Mouse (Mus musculus): ENCODE measurements around the gene Grip2.
A peak's percentile ranks its signal among the peaks of the same experiment; 100 is the strongest.

Grip2 gene

GRCm38 (mm10) chr6:91827016-91827570 lies at the start of gene Grip2:
Gene Grip2, minus strand, starts transcription at chr6:91827250.
- no peak for DNase-seq (ENCODE audit: low spot score)

GRCm38 (mm10) chr6:91872781-91873180 lies 45.7 kb upstream of the Grip2 start:
- peak; percentile 32 for DNase-seq (ENCODE audit: low spot score)

- no peak for DNase-seq (ENCODE audit: low spot score)
Observed at GRCm38 (mm10) chr6:91868091-91868490, 41.0 kb upstream of the Grip2 start.

GRCm38 (mm10) chr6:91865601-91866000 lies 38.6 kb upstream of the Grip2 start:
- no peak for DNase-seq (ENCODE audit: low spot score)

GRCm38 (mm10) chr6:91864595-91864994 lies 37.5 kb upstream of the Grip2 start:
- no peak for DNase-seq (ENCODE audit: low spot score)

- DNase-seq (ENCODE audit: low spot score) = no peak
Observed at GRCm38 (mm10) chr6:91862848-91863247, 35.8 kb upstream of the Grip2 start.

- no peak for DNase-seq (ENCODE audit: low spot score)
Observed at GRCm38 (mm10) chr6:91858339-91858738, 31.3 kb upstream of the Grip2 start.

- DNase-seq (ENCODE audit: low spot score) = peak; percentile 54
Observed at GRCm38 (mm10) chr6:91852550-91852949, 25.5 kb upstream of the Grip2 start.

- DNase-seq (ENCODE audit: low spot score) = no peak
Observed at GRCm38 (mm10) chr6:91843628-91844153, 16.6 kb upstream of the Grip2 start.

- DNase-seq (ENCODE audit: low spot score) = no peak
Observed at GRCm38 (mm10) chr6:91842897-91843627, 16.0 kb upstream of the Grip2 start.

GRCm38 (mm10) chr6:91839010-91839871 lies 12.2 kb upstream of the Grip2 start:
- DNase-seq (ENCODE audit: low spot score) = peak; percentile 87

GRCm38 (mm10) chr6:91832863-91833440 lies 5.9 kb upstream of the Grip2 start:
- DNase-seq (ENCODE audit: low spot score) = no peak

- DNase-seq (ENCODE audit: low spot score) = no peak
Observed at GRCm38 (mm10) chr6:91827926-91828325, 876 bp upstream of the Grip2 start.

- DNase-seq (ENCODE audit: low spot score) = no peak
Observed at GRCm38 (mm10) chr6:91818271-91818670, 8.8 kb downstream of the Grip2 start.

GRCm38 (mm10) chr6:91815976-91816375 lies 11.1 kb downstream of the Grip2 start:
- no peak for DNase-seq (ENCODE audit: low spot score)

- DNase-seq (ENCODE audit: low spot score) = no peak
Observed at GRCm38 (mm10) chr6:91813611-91814010, 13.4 kb downstream of the Grip2 start.

GRCm38 (mm10) chr6:91810007-91810406 lies 17.0 kb downstream of the Grip2 start:
- DNase-seq (ENCODE audit: low spot score) = no peak

- DNase-seq (ENCODE audit: low spot score) = no peak
Observed at GRCm38 (mm10) chr6:91808022-91808421, 19.0 kb downstream of the Grip2 start.

GRCm38 (mm10) chr6:91807169-91807568 lies 19.9 kb downstream of the Grip2 start:
- peak; percentile 62 for DNase-seq (ENCODE audit: low spot score)

GRCm38 (mm10) chr6:91804177-91804576 lies 22.9 kb downstream of the Grip2 start:
- DNase-seq (ENCODE audit: low spot score) = no peak

- DNase-seq (ENCODE audit: low spot score) = no peak
Observed at GRCm38 (mm10) chr6:91798496-91798895, 28.6 kb downstream of the Grip2 start.

GRCm38 (mm10) chr6:91796736-91797135 lies 30.3 kb downstream of the Grip2 start:
- DNase-seq (ENCODE audit: low spot score) = no peak

All from testis, postnatal 10 days (tissue).